Mouse (Mus musculus): ENCODE measurements around the gene Rpl10a. TPM values are rescaled to one million over a fixed set of nuclear protein-coding genes. Genes with fewer than 3 reads are reported as not detected.
"Not testable (repeated sequence)": the region's sequence is repeated elsewhere in the genome, so short reads cannot be mapped to it uniquely, and the experiment has no call there.

Gene Rpl10a
- total RNA-seq, 2 experiments from 2014 or later: 322 to 334 TPM

DNA sequence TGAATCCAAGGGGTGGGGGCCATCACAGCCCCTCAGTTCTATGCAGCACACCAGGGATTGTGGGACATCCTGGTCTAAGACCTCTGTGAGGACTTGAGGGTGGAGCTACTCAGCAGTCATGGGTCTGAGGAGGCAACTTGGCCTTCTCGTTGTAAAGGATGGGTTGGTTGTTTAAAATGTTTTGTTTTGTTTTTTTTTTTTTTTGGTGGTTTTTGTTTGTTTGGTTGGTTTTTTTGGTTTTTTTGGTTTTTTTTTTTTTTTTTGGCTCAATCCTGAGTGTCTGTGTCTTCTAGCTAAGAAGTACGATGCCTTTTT, 1.9 kb downstream of the Rpl10a start:
- DNase-seq (ENCODE audit: low spot score in 2 of 2): no peak

DNA sequence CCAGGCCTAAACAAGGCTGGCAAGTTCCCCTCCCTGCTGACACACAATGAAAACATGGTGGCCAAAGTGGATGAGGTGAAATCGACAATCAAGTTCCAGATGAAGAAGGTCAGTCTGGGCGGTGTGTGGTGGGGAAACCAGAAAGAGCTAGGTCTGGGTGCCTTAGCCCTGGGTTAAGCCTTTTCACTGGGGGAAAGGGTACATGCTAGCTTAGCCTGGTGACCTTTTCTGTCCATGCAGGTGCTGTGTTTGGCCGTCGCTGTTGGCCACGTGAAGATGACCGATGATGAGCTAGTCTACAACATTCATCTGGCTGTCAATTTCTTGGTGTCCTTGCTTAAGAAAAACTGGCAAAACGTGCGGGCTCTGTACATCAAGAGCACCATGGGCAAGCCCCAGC, 2.3 kb downstream of the Rpl10a start:
- DNase-seq (ENCODE audit: low spot score in 2 of 2): not testable (repeated sequence)

DNA sequence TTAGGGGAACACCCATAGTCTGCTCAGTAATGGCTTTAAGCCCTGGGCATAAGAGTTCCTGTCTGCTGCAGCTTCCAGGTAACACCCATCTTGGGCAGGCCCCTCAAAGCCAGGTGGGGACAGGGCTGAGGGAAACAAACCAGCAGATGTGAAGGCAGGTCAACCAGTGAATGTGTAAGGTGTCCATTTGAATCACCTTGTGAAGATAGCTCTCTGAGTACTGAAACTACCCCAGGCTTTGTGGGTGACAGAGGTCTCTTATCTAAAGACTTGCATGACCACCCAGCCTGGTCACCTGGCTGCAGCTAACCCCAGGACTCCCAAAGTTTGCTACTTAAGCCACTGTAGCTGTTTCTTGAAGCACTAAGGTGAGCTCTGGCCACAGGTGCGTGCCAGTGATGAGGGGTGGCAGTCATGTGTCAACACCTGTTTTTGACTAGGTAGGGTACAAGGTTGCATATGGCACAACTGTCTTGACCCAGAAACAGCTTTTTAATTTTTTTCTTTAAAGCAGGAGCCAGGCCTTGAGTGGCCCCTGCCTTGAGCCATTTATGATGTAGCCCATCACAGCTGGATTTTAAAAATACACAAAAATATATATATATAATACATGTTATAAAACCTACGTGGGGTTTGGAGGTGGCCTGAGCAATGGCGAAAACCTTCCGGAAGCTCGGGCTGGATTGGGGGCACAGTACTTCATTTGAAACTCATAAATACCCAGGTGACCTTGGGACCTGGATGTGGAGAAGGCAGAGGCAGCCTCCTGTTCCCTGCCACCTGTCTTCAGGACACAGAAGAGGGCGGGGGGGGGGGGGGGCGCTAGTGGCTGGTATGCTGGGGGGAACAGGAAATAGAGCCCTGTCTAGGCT, 3.2 kb downstream of the Rpl10a start:
- no peak for DNase-seq (ENCODE audit: low spot score in 2 of 2)

DNA sequence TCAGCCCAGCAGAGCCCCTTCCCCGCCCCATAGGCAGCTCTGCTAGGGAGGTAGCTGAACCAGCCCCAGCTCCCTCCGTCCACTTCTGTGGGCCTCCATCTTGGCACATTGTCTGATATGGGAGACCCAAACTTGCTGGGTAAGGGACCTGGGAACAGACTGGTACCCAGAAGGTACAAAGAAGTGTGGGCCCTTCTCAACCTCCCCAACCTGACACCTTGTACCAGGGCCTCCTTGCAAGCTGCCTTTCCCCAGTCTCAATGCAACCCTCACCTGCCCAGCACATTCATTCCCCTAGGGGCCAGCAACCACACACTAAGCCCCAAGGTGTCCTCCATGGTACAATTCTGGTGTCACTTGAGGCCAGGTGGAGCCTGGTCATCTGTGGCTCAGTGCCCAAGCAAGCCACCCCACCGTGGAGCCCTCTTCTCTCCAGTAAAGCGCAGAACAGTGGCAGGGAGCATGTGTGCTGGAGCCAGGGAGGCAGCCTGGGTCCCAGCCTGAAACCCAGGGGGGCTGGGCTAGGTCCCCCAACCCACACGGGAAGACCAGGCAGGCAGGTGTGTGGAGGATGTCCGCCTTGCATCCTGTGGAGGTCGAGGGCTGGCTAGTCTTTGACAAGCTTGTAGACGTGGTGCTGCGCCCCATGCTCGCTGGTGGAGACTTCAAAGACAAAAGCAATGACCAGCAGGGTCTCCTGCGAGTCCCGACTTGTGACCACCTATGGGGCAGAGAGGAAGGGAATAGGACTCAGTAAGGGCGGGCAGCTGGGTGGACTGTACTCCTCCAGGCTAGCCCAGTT, 4.0 kb downstream of the Rpl10a start:
- DNase-seq (ENCODE audit: low spot score in 2 of 2): no peak

DNA sequence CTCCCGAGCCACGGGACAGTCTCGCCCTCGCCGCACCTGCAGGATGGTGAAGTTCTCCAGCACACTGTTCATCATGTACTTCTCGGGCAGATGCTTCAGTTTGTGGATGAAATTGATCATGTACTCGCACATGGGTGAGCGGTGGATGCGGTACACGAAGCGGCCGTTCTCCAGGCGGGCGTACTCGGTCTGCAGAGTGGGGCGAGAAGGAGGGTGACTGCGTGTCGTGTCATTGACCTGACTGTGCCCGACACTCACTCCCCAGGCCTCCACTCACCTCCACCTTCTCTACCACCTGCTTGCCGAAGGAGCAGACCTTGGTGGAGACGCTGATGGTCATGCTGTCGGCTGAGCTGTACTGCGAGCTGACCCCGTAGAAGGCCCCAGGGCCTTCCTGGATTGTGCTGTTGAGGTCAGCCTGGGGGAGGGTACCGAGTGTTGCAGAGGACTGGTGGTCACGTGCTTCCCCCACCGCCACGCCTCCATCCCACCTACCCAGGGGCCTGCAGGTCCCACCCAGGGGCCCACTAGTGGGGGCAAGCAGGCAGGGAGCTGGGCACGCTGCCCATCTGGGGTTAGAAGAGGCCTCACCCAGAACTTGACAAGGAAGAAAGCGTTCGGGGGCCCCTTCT, 4.8 kb downstream of the Rpl10a start:
- DNase-seq (ENCODE audit: low spot score in 2 of 2): no peak

DNA sequence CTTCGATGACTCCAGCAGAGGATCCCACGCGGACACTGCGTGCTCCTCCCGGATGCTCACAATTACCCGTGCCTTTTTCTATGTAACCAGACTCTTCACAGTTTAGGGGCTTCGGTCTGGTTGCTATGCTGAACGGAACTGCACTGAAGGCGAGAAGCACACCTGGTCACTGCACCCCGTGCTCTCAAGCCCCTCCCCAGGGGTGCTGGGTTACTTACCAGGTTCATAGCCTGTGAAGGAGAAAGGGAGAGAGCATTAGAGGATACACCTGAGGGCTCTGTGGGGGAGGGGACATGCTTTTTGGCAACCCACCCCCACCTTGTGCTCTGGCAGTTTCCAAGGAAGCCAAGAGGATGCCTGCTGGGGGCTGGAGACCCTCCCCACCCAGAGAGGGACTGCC, 7.0 kb downstream of the Rpl10a start:
- no peak for DNase-seq (ENCODE audit: low spot score in 2 of 2)

DNA sequence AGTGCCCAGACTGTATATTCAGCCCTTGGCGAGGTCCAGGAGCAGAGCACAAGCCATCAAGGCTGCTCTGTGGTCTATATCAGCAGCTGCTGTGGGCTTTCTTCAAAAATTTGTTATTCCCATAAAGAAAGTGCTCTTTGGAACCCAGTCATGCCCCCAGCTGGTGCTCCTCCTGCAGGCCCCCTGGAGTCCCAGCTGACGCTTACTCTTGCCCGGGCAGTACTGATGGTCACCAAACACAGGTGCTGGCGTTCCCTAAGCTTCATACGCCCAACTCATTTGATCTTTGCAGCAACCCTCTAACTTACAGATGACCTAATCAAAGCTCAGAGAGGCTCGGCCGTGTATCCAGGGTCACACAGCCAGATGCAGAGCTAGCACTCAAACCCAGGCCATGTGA, 9.3 kb downstream of the Rpl10a start:
- no peak for DNase-seq (ENCODE audit: low spot score in 2 of 2)

DNA sequence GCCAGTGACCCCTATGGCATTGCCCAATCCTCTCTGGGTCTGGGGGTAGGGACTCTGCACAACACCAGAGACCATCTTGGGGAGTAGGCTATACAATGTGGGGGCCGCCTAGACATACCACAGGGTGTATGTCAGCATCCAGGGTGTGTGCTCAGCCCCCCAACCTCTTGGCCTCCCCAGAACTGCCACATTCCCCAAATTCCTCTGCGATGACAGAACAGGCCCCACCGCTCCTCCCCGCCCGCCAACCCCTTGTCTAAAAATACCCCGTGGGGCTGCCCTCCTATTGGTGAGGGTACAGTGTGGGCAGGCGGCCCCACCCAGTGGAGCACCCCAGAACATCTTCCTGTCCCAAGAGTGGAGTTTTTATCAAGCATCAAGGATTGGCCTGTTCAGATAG, 12.3 kb downstream of the Rpl10a start:
- DNase-seq (ENCODE audit: low spot score in 2 of 2): no peak

DNA sequence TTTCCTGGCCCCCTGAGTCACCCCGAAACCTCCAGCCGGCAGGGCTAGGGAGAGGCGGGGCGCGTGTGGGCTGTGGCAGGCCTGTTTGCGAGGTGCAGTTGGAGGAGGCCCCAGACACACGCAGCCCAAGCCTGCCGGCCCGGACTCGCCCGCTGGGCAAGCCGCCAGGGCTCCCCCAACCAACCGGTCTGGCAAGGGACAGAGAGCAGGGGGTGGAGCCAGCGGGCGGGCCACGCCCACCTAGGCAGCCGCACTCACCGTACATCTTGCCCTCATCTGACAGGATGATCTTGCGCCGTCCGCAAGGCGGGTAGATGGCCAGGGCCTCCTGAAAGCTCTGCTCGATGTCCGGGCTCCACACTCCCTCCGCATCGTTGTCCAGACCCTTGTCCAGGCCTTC, 12.8 kb downstream of the Rpl10a start:
- DNase-seq (ENCODE audit: low spot score in 2 of 2): peak; percentile 38 to 60

DNA sequence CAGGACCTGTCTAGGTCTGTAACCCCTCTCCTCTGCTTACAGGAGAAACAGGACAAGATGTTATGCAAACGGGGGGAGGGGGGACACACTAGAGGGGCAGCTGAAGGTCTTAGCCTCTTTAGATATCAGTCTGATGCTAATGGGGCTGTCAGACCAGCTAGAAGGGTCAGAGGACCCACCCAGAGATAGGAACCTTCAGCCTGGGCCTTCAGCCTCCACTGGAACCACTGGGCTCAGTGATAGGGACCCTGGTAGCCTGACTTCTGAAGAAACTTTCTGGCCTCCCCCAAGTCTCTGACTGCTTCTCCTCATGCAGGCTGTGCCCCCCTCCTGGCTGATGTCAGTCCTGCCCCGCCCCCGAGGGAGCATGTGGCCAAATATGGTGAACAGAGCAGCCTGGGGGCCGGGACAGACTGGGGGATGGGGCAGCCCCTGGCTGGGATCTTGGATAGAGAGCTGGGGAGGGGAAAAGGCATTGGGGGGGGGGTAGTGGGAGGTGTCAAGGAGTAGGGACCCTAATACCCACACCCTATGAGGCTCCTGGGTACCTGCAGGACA, 15.9 kb downstream of the Rpl10a start:
- no peak for DNase-seq (ENCODE audit: low spot score in 2 of 2)

DNA sequence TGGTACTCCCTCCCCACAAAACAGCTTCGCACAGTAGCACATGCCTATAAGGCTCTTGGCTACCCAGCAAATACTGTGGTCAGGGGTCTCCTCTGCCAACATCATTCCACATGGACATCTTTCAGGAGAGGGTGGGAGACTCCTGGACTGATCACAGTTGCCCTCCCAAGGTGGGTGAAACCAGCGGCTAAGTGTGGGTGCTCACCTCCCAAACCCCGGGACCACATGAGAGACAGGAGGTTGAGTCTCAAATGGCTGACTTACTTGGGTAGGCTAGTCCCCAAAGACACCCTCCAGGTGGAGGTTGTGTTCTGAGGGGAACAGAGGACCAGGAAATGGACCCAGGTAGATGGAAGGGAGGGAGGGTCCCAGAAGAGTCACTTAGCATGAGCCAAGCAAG, 16.4 kb downstream of the Rpl10a start:
- no peak for DNase-seq (ENCODE audit: low spot score in 2 of 2)

DNA sequence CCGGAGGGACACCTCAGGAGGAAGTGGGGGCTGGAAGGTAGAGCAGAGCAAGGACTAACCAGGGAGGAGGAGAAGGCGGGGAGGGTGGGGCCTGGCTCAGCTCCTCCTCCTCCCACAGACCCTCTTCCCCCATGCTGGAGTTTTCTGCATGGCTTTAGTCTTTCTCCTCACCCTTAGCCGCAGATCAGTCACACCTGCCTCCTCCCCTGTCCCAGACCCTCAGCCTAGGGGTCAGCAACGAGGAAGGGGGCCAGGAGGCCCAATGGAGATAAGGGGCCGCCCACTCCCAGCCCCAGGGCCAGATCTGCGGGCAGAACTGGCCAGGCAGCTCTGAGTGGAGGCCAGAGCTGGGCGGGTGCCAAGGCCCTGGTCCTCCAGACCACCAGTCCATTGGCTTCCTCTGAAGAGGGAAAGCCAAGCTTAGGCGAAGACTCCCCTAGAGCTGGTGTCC, 17.0 kb downstream of the Rpl10a start:
- DNase-seq (ENCODE audit: low spot score in 2 of 2): no peak

DNA sequence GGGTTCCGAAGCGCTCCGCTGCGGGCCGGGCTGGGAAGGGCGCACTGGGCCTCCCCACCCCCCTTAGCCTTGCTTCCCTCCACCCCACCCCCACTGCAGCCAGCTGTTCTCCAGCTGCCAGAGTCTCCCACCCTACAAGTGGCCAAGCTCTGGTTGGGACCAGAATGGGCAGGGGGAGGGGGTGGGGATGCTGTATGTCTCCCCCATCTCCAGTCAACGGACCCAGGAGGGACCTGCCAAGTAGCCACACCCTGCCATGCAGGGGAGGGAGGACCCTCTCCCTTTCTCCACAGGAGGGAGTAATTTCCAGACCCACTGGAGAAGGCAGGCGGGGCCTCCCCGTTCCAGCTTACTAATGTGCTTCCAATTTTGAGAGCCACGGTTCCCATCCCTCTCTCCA, 17.6 kb downstream of the Rpl10a start:
- DNase-seq (ENCODE audit: low spot score in 2 of 2): no peak

DNA sequence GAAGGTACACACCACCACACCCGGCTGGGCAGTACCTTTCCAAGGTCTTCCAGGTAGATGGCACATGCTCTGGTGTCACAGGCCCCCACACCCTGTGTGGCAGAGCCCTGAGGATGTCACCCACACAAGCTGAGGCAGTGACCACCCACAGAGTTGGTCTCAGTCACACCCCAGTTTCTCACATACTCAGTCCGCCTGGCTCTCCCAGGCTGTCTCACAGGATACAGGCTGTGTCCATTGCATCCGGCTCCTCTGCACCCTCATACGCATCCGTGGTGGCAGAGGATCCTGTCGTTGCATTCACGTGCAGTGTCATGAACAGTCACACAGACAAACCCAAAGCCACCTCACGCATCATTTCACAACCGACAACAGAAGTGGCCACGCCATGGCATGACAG, 19.1 kb downstream of the Rpl10a start:
- DNase-seq (ENCODE audit: low spot score in 2 of 2): no peak

DNA sequence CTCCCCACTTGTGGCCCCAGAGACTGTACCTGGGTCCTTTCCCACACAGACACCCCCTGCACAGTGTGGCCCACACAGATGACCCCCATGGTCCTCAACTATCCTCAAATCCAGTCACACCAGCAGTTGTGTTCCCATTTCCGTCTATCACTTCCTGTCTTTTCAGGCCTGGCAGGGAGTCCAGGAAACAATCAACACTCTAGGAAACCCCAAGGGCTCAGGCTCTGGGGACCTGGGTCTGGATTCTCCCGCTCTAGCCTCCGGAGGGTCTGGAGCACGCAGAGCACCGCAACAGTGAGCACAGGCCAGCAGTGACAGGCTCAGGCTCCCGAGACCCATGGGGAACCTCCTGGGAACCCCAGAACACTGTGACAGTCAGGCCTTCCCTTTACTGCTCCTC, 19.9 kb downstream of the Rpl10a start:
- no peak for DNase-seq (ENCODE audit: low spot score in 2 of 2)

DNA sequence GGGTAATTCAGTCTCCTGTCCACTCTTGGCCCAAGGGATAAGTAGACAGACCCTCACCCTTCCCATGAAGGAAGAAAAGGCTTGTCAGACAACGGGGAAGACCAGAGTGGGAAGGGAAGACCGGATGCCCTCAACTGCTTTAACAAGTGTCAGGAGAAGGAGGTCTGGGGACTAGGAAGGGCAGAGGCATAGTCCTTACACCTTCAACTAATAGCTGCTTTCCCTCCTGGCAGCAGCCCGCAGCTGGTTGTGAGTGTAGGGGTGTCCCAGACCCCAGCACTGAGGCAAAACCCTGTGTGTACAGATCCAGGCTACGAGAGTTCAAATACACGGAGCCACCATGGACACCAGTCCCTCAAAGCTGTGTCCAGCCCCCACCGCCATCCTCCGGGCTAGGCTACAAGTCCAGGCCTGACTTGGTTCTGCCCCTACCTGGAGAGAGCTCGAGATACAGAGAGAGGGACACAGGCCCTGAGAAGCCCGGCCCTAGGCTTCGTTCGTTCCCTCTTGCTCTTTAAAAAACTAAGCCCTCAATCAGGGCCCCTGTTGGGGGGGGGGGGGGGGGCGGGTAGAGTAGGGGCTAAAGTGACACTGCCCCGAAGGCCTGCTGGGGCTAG, 21.1 kb downstream of the Rpl10a start:
- no peak for DNase-seq (ENCODE audit: low spot score in 2 of 2)

DNA sequence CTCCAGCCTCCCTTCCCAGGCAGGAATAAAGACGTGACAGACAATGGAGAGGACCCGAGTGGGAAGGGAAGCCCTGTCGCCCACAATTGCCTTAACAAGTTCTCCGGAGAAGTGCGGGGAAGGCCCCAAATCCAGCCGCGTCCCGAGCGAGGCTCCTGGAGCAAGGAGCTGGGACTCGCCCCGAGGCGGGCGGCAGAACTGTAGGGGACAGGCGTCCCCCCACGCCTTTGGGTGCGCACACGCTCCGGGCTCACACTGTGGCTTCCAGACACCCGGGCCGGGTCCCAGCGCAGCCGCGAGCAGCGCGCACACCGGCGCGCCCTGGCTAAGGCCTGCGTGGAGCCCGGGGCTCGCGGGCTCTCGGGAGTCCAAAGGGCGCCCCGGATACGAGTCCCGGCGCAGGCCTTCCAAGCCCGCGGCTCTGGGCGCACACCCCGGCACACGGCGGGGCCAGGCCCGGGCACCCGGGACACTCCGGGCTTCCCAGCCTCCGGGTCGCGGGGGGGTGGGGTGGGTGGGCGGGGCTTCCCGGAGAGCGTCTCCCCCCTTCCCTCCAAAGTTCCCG, 21.7 kb downstream of the Rpl10a start:
- DNase-seq (ENCODE audit: low spot score in 2 of 2): no peak

DNA sequence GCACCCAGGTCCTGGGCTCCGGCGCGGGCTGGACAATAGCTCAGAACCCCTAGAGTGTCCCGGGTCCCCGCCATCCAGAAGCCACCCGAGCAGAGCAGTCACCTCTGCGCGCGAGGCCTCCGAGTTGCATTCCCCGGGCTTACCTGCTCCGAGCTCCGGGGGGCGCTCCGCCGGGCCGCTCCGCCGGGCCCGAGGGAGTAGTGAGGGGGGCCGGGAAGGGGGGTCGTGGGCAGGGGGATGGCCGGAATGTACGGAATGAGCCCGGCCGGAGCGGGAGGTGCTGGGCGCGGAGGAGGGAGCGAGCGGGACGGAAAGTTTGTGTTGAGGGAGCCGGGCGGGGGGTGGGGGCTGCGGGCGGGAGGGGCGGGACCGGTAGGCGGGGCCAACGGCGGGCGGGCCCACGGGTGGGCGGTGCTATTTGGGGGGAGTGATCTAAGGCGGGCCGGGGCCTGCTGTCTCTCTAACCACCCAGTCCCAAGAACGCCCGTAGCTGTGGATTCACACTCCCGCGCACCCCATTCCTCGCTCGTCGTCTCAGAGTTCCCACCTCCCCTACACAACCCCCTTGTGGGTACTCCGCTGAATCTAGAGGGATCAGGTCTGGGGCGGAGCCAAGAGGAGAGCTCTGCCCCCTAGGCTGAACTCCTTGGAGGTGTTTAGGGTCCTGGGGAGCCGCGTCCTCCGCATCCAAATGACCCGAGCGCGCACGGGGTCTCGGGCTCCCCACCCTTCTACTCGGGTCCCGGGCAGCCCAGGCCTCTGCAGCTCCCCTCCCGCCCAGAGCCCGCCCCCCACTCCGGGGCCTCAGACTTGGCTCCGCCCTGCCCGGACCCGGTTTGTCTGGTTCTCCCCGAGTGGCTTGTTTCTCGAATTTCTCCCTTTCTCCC, 22.4 kb downstream of the Rpl10a start, which contains the start of gene Tead3:
TSS of gene Tead3 (minus strand) at position 352 of the 887 bp plus-strand sequence.
- no peak for DNase-seq (ENCODE audit: low spot score in 2 of 2)

DNA sequence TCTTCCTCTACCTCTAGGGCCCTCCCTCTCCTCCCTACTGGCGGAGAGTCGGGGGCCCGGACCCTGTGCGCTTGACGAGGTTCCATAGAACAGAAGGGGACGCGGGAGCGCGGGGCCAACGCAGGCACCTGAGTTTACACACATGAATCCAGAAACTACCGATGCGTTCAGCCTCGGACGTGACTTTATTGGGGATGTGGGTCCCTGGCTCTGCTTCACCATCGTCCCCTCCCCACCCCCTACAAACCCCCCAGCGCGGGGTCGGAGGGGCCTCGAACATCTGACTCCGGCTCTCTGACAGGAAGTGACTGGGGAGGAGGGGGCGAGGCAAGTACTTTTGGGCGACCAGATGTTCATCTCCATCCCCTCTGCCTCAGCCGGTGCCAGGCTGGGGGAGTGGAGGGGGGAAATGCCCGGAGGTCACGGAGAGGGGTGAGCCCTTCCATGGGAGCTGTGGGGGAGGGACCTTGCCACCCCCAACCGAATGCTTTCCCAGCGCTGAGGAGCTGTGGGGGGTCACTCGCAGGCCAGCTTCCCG, 23.2 kb downstream of the Rpl10a start:
- DNase-seq (ENCODE audit: low spot score in 2 of 2): no peak

DNA sequence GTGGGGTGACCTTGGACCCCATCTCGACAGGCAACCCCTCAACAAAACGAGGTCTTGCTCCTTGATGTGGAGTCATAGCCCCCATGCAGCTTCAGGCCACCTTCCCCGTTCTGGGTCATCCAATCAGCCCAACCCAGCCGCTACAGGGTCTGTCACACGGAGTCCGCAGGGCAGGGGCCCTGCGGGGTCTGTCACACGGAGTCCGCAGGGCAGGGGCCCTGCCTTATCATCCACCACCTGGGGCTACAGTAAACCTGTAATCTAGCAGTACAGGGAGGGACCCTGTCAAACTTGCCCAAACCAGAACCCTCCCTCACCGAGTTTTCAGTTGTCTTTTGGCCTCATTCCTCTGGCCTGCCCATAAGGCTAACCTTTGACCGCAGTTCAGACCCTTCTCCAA, 23.7 kb downstream of the Rpl10a start:
- no peak for DNase-seq (ENCODE audit: low spot score in 2 of 2)
